Mouse (Mus musculus) hindbrain, embryonic 10.5 days (tissue): Measurements from ENCODE around the gene Dnajc3. TPM values are rescaled to one million over a fixed set of nuclear protein-coding genes. Genes with fewer than 3 reads are reported as not detected.

ENCODE experiments used
- DNase-seq: peaks from one replicate; pipeline ENCODE4 v3.0.0-alpha.2; 2017; ENCODE audit warnings: low spot score
- H3K27ac ChIP-seq: fragments of 300-500 bp; sonication (generic); 2 replicates; pipeline ENCODE4 v1.5.1; 2016; ENCODE audit warnings: mild to moderate bottlenecking, moderate library complexity
- H3K27me3 ChIP-seq: fragments of 300-500 bp; sonication (generic); 2 replicates; pipeline ENCODE4 v1.6.1; 2016; ENCODE audit warnings: mild to moderate bottlenecking; ENCODE audit not compliant: poor library complexity, insufficient read depth, severe bottlenecking
- H3K36me3 ChIP-seq: fragments of 300-500 bp; sonication (generic); 2 replicates; pipeline ENCODE4 v1.6.1; 2016; ENCODE audit warnings: mild to moderate bottlenecking, moderate library complexity
- H3K4me1 ChIP-seq: fragments of 300-500 bp; sonication (generic); replicated peaks from 2 replicates; pipeline ENCODE4 v1.6.1; 2016; ENCODE audit warnings: mild to moderate bottlenecking
- H3K4me3 ChIP-seq: fragments of 300-500 bp; sonication (generic); 2 replicates; pipeline ENCODE4 v1.5.1; 2016; ENCODE audit warnings: mild to moderate bottlenecking, moderate library complexity
- H3K9me3 ChIP-seq: fragments of 300-500 bp; sonication (generic); 2 replicates; pipeline ENCODE4 v1.6.1; 2016; ENCODE audit warnings: mild to moderate bottlenecking, moderate library complexity
- WGBS: fragments of 180-500 bp; shearing (Covaris S2); methylation state at CpG from one replicate; pipeline ENCODE4 v1.1.7; 2016; 5-methylcytosine and 5-hydroxymethylcytosine counted together
- polyA plus RNA-seq: library from polyadenylated mRNA; unstranded; fragments of >200 nt; fragmentation: Nextera tagmentation; extraction: Ambion mirVana; gene quantifications from 2 replicates; pipeline ENCODE4 v1.2.1, GENCODE M21; 2016

Gene Dnajc3
- polyA plus RNA-seq, 1 experiment from 2014 or later = 25.4 TPM

GRCm38 (mm10) chr14:118913651-118914050, 24.1 kb upstream of the Dnajc3 start:
- H3K27me3 ChIP-seq = no peaks in the 10 kb centered on the region
- DNase-seq = no peak
- H3K9me3 ChIP-seq = no peaks in the 10 kb centered on the region
- H3K27ac ChIP-seq = no peak overlapping the region
- H3K4me3 ChIP-seq = no peak overlapping the region
- 65% methylated on average over 5 of the region's 5 CpGs for WGBS
- 0 out of 2 replicates have a peak, but pooled peaks cover 5% of the 10 kb centered on the region for H3K4me1 ChIP-seq
- H3K36me3 ChIP-seq = peaks cover 96% of the 10 kb centered on the region

DNA sequence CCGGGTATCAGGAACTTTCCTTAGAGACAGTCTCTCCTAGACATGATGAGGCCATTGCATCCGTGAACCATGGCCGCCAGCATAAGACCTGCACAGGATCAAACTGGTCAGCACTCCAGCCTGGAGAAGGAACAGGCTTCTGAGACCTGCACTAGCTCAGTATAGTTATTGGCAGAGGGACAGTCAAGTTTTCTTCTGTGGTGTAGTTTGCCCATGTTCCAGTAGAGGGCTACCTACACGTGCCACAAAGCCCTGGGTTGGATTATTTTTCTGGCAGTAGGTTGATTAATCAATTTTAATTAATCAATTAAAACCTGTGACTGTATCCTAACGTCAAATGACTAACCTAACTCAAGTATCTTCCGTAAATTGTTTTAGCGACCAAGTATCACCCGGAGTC, 18.8 kb upstream of the Dnajc3 start:
- WGBS = 73% methylated on average over 8 of the region's 8 CpGs
- peaks cover 25% of the 10 kb centered on the region for H3K4me1 ChIP-seq
- peaks cover 30% of the 10 kb centered on the region for H3K27me3 ChIP-seq
- no peak for DNase-seq
- no peaks in the 10 kb centered on the region for H3K9me3 ChIP-seq
- H3K27ac ChIP-seq = no peak overlapping the region
- H3K4me3 ChIP-seq = no peak overlapping the region
- peaks cover 72% of the 10 kb centered on the region for H3K36me3 ChIP-seq

DNA sequence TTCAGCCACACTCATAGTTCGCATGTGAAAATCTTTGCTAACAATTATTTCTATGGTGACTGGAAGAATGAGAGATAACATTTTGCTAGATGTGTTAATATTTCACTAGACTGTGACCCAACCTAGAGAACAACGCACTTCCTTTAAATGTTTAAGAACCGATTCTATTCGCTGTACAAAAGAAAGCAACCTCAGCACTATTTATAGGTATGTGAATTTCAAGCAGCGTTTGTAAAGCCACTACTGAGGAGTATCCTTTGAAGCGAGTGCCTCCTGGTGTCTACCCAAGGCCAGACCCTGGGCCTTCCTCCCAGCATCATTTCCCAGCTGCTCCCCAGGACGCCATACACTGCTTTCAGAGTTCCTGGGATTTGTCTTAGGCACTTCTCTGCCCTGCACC, 17.1 kb upstream of the Dnajc3 start:
- no peak for DNase-seq
- peaks cover 56% of the 10 kb centered on the region for H3K36me3 ChIP-seq
- H3K4me1 ChIP-seq = peaks cover 42% of the 10 kb centered on the region
- no peak overlapping the region for H3K4me3 ChIP-seq
- no peaks in the 10 kb centered on the region for H3K9me3 ChIP-seq
- 61% methylated on average over 7 of the region's 7 CpGs for WGBS
- peaks cover 30% of the 10 kb centered on the region for H3K27me3 ChIP-seq
- H3K27ac ChIP-seq = no peak overlapping the region

DNA sequence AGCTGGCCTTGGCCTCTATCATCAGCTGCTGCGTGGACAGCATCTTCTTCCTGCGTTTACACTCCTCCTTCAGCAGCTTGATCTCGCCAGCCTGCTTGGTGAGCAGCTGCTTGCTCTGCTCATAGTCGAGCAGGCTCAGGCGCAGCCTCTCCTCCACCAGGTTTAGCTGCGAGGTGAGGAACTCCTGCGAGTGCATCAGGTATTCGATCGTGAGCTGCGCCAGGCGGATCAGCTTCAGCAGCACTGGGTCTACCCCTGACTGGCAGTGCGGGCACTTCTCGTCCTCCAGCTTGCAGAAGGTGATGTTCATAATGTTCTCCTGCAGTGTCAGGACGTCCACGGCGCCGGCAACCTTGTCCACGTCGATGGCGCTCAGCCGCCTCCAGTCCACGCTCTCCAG, 15.5 kb upstream of the Dnajc3 start:
- H3K9me3 ChIP-seq = no peaks in the 10 kb centered on the region
- WGBS = 19% methylated on average over 22 of the region's 22 CpGs
- H3K36me3 ChIP-seq = peaks cover 42% of the 10 kb centered on the region
- peak overlapping the region; percentile 74 for H3K27ac ChIP-seq
- peaks cover 37% of the 10 kb centered on the region for H3K27me3 ChIP-seq
- H3K4me3 ChIP-seq = peak overlapping the region; percentile 81
- DNase-seq = no peak
- H3K4me1 ChIP-seq = peaks cover 46% of the 10 kb centered on the region

- H3K27ac ChIP-seq = peak overlapping the region; percentile 74
These were observed 15.1 kb upstream of the Dnajc3 start for GRCm38 (mm10) chr14:118922667-118923184.

DNA sequence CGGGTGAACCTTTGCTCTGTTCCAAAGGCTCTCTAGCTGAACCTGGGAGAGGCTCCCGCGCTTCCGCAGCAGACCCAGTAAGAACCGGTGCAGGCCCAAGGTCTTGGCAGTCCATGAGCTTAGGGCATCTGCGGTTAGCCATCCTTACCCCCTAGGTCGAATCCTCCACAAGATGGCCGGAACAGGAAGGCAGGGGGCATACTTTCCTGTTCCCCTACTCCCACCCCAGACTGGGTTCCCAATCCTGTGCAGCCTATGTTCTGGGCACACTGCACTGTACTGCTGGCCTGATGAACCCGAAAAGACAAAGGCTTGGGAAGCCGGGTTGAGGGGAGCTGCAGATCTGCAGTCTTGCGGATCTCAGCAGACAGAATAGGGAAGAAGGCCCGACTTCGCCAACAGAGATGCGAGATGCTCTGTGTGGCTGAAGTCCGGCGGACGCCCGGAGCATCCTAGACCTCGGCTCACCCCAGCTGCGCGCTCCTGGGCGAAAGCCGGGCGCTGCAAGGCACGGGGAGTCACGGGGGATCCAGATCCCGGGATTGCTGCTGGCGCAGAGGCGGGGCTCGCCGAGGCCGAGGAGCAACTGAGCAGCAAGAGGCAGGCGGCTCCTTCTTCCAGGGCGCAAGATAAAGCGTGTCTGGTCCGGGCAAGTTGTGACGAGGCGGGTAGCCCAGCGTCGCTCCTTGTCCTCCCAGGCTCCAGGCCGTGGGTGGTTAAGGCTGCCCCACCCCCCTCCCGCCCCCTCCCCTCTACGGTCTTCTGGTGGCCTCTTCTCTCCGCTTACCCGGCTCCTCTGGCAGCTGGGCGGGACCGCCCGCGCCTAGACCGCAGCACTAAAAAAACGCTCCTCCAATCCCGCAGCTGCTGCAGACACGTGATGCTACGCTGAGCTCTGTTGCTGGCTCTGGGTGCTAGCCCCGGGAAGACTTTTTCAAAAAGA, 12.8 kb upstream of the Dnajc3 start, which contains the start of gene Dzip1:
Dzip1 (minus strand) TSS at position 788 of the 943 bp plus-strand sequence.
- H3K27me3 ChIP-seq = peaks cover 37% of the 10 kb centered on the region
- DNase-seq = peak; percentile 90
- H3K4me1 ChIP-seq = peaks cover 46% of the 10 kb centered on the region

More at GRCm38 (mm10) chr14:118922667-118923184, 15.1 kb upstream of the Dnajc3 start:
- peaks cover 37% of the 10 kb centered on the region for H3K36me3 ChIP-seq
- peak overlapping the region; percentile 81 for H3K4me3 ChIP-seq
- peak; percentile 73 for DNase-seq
- H3K4me1 ChIP-seq = peaks cover 46% of the 10 kb centered on the region
- WGBS = 1% methylated on average over 47 of the region's 47 CpGs
- H3K9me3 ChIP-seq = no peaks in the 10 kb centered on the region
- peaks cover 37% of the 10 kb centered on the region for H3K27me3 ChIP-seq

DNA sequence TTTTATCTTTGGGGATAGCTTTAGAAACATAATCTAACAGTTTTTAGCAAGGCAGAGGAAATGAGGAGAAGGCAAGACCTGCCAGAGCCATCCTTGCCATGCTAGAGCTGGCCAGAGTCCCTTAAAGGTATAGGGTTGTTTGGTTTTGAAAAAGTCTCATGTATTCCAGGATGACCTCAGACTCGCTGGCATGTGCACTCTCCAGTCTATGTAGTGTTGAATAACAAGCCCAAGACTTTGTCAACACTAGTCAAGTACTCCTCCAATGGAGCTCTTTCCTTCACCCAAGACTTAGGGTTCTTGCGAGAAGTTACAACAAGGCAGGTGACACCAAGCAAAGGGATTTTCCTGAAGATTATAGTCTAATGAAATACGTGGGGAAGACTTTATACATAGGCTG, 9.2 kb upstream of the Dnajc3 start:
- Histone ChIP-seq H3K27me3 (peaks cover 11% of the 10 kb centered on the region), H3K27ac (no peak overlapping the region), H3K4me1 (peaks cover 26% of the 10 kb centered on the region), H3K36me3 (no peaks in the 10 kb centered on the region), H3K9me3 (no peaks in the 10 kb centered on the region), H3K4me3 (no peak overlapping the region)
- 88% methylated on average over 3 of the region's 3 CpGs for WGBS
- no peak for DNase-seq

More for the DNA sequence above, 12.8 kb upstream of the Dnajc3 start, which contains the start of gene Dzip1:
- H3K4me3 ChIP-seq = peak within 1 kb of the TSS; percentile 81
- H3K36me3 ChIP-seq = peaks cover 20% of the 10 kb centered on the region
- under 1% methylated on average over 54 of the region's 55 CpGs for WGBS
- H3K9me3 ChIP-seq = no peaks in the 10 kb centered on the region
- H3K27ac ChIP-seq = peak within 1 kb of the TSS; percentile 95

GRCm38 (mm10) chr14:118929779-118930178, 8.0 kb upstream of the Dnajc3 start:
- H3K4me3 ChIP-seq = no peak overlapping the region
- H3K27me3 ChIP-seq = peaks cover 8% of the 10 kb centered on the region; the same call in 1 of the 2 replicates
- H3K27ac ChIP-seq = no peak overlapping the region
- DNase-seq = no peak
- no peaks in the 10 kb centered on the region for H3K9me3 ChIP-seq
- H3K4me1 ChIP-seq = peaks cover 13% of the 10 kb centered on the region
- no peaks in the 10 kb centered on the region for H3K36me3 ChIP-seq
- WGBS = 89% methylated on average over 2 of the region's 2 CpGs

GRCm38 (mm10) chr14:118930777-118931176, 7.0 kb upstream of the Dnajc3 start:
- Histone ChIP-seq H3K27ac (no peak overlapping the region), H3K9me3 (no peaks in the 10 kb centered on the region), H3K4me3 (no peak overlapping the region), H3K4me1 (peaks cover 3% of the 10 kb centered on the region), H3K36me3 (no peaks in the 10 kb centered on the region), H3K27me3 (peaks cover 8% of the 10 kb centered on the region; the same call in 1 of the 2 replicates)
- WGBS = 68% methylated on average over 2 of the region's 2 CpGs
- no peak for DNase-seq

DNA sequence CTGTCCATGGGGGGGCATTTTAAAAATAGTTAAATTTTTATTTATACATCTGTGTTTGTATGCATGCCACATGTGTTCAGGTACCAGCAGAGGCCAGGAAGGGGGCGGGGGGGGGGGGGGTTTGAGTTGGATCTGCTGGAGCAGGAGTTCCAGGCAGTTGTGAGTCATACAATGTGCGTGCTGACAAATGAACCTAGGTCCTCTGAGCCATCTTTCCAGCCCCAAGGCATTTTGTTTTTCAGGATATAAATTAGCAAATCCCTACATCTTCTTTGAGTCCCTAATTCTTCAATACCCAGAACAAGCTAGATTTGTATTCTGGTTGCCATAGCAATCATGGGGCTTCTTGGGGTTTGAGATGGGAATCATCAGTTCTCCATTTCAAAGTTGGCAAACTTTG, 6.6 kb upstream of the Dnajc3 start:
- WGBS = 84% methylated on average over 2 of the region's 2 CpGs
- Histone ChIP-seq H3K4me1 (no peaks in the 10 kb centered on the region), H3K27me3 (peaks cover 8% of the 10 kb centered on the region; the same call in 1 of the 2 replicates), H3K4me3 (no peak overlapping the region), H3K9me3 (no peaks in the 10 kb centered on the region), H3K27ac (no peak overlapping the region), H3K36me3 (no peaks in the 10 kb centered on the region)
- no peak for DNase-seq

DNA sequence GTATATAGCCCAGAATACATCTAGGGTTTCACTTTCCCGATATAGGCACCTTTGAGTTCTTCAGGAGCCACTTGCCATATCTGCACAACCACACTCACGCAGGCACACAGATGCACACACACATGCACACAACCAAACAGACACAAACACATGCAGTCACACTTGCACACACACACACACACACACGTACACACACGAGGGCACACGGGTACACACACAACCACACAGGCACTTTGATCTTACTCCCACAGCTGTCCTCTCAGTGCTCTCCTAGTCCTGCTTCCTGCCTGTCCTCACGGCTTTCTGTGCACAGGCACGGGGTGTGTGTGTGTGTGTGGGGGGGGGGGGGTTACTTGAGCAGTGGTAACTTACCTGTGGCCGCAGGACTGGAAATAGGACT, 4.8 kb upstream of the Dnajc3 start:
- 74% methylated on average over 8 of the region's 8 CpGs for WGBS
- no peaks in the 10 kb centered on the region for H3K36me3 ChIP-seq
- H3K4me1 ChIP-seq = peaks cover 14% of the 10 kb centered on the region
- no peak overlapping the region for H3K4me3 ChIP-seq
- no peaks in the 10 kb centered on the region for H3K9me3 ChIP-seq
- peak overlapping the region; percentile 23; the same call in 1 of the 2 replicates for H3K27ac ChIP-seq
- no peak for DNase-seq
- no peaks in the 10 kb centered on the region for H3K27me3 ChIP-seq

DNA sequence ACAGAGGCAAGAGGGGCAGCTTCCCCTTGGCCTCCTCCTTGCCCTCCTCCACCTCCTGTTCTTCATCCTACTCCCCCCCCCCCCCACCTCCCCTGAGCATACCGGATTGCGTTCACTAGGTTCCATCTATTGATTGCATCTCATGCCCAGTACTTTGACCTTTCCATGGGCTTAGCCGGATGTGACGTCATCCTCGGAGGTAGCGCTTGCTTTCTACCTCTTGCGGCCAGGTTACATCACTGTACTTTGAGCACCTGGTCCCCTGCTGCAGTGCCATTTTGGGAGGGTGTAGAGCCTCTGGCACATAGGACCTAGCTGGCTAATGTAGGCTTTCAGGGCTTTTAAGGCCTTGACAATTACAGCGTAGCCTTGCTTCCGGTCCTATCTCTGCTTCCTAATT, 3.1 kb upstream of the Dnajc3 start:
- 87% methylated on average over 9 of the region's 9 CpGs for WGBS
- H3K36me3 ChIP-seq = no peaks in the 10 kb centered on the region

GRCm38 (mm10) chr14:118936236-118936635, 1.5 kb upstream of the Dnajc3 start:
- Histone ChIP-seq H3K36me3 (no peaks in the 10 kb centered on the region), H3K9me3 (no peaks in the 10 kb centered on the region), H3K4me1 (peaks cover 36% of the 10 kb centered on the region), H3K4me3 (no peak overlapping the region), H3K27me3 (no peaks in the 10 kb centered on the region), H3K27ac (no peak overlapping the region)
- DNase-seq = no peak
- WGBS = 60% methylated on average over 3 of the region's 3 CpGs

More for the DNA sequence above, 3.1 kb upstream of the Dnajc3 start:
- Histone ChIP-seq H3K9me3 (no peaks in the 10 kb centered on the region), H3K27ac (no peak overlapping the region), H3K4me3 (no peak overlapping the region), H3K4me1 (peaks cover 26% of the 10 kb centered on the region), H3K27me3 (no peaks in the 10 kb centered on the region)
- DNase-seq = no peak
